Mouse (Mus musculus) CD4-positive, CD25-positive, alpha-beta regulatory T cell (primary cell): ENCODE measurements around the gene Ppp5c. TPM values are rescaled to one million over a fixed set of nuclear protein-coding genes. Genes with fewer than 3 reads are reported as not detected.

ENCODE experiments used
- polyA plus RNA-seq: library from polyadenylated mRNA; unstranded; fragments of 100-300 nt; shearing (Covaris generic); gene quantifications from one replicate; pipeline ENCODE4 v1.2.1, GENCODE M21; 2017

Ppp5c gene
- polyA plus RNA-seq, result 136 TPM

DNA sequence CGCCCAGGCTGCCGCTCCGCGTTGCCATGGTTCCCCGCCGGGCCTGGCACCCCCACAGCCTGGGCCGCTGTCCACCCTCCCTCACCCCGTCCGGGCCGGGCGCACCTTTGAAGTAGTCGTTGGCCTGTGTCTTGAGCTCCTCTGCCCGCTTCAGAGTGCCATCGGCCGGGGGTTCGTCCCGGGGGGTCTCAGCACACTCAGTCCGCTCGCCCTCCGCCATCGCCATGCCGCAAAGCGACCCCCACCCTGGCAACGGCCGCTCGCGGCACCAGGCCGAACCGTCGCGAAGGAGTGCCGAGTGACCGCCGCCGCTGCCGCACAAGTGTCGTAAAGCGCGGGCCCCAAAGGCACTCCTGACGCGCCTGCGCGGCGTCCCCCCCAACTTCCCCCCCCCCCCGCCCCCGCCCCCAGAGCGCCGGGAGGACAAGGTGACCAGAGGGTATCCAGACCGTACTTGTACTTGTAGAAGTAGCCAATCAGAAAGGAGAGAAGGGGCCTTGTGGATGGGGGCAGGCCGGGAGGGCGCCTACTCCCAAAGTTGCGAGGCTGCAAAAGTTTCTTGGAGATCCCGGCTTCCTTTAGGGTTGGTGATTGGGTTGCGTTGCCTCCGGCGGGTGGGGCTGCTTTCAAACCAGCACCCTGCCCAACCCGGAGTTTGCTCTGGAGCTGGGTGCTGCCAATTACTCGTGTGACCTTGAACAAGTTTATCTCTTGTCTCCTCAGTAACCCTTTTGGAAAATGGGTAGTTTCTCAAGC is at the start of gene Ppp5c:
Gene Ppp5c (minus strand): TSS at position 337 of the 756 bp plus-strand sequence.

DNA sequence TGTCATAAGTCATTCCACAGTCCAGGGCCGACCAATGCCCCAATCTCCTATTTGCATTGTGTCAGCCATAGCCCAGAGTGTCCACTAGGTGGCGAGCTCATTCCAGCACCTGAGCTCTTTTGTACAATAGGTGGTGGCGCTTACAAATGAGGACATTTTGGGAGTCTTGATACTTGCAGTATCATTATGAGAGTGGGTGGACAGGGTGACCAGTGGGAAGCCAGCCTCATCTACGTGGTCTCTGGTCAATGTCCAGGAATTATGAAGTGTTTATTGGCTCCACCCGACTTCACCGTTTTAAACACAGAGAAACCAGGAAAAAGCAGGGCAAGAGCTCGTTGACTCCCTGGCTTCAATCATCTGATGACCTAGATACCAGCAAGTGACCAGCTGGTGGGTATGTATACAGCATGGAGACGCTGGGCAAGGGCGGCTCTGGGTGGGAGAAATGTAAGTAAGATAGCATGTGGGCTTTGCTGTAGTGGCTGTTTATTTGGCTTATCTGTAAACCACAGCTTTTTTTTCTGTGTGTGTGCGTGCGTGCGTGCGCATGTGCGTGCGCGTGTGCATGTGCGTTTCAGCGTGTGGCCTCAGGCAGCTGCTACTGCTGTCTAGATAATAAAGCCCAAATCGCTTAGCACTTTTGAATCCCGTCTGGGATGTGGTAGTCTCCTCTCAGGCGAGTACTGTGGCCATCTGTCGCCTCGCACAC is 46.3 kb upstream of the Ppp5c start, which contains the start of gene Psg16:
Gene Psg16 (plus strand): TSS at position 137 of the 712 bp plus-strand sequence.

DNA sequence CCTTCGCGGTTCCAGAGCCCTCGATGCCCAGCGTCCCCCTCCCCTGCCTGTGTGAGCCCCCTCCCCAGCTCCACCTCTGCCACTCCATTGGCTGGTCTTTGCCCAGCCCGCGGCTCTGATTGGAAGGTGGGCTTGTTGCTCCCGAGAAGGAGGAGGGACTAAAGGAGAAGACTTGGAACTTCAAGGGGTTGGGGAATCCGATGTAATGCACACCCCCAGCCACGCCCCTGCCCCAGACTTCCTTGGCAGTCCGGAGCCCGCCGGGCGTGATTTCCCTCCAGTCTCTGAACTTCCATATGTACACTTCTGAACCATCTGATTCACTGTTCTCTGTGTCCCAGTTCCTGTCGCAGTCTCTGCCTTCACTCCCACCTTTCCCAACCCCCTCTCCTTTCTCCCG is 34.7 kb upstream of the Ppp5c start, which contains the start of gene Hif3a:
Gene Hif3a (minus strand): TSS at position 39 of the 400 bp plus-strand sequence.

DNA sequence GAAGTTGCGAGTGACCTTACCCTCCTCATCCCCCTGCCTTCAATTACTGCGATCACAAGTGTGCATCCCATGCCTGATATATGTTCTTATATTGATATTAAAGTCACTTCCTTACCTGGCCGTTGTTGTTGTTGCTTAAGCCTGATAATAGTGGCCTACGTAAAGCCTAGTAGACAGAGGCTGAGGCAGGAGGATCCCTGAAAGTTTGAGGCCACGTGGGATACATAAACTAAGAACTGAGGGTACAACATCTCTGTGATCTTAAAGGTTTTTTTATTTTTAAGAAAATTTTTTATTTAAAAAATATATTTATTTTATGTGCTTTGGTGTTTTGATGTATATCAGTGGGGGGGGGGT is 35.3 kb downstream of the Ppp5c start, which contains the start of gene Ccdc8:
Gene Ccdc8 (plus strand): TSS at position 258 of the 357 bp plus-strand sequence.

DNA sequence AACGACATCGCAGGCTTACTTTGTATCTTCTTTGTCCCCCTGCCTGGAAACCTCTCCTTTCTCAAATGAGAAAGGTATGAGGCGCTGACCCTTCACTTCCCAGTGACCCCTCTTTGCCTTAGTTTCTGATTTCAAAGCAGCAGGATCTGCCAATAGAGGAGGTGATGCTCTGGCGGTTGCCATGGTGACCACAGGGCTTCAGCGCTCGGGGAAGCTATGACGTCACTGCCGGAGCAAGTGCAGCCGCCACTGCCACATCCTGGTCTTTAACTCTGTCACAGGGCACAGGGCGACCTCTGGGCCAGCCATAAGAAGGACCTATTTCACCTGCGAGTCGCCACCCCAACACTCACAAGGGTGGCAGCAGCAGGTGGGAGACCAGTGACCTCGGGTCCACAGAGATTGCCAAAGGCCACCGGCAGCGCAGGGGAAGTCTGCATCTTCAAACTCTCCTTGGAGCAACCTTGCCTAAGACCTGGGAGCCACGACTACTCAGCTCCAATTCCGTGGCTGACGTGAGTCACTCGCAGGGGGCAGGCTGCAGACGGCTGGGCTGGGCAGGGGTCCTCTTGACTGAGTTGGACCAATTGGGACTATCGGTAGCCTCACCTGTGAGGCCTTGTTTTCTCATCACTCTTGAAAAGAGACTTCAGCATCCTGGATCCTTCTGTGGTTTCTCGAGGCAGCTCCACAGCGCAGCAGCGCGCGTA is 44.7 kb downstream of the Ppp5c start, which contains the start of gene Gm42372:
Gene Gm42372 (plus strand): TSS at position 228 of the 710 bp plus-strand sequence.

DNA sequence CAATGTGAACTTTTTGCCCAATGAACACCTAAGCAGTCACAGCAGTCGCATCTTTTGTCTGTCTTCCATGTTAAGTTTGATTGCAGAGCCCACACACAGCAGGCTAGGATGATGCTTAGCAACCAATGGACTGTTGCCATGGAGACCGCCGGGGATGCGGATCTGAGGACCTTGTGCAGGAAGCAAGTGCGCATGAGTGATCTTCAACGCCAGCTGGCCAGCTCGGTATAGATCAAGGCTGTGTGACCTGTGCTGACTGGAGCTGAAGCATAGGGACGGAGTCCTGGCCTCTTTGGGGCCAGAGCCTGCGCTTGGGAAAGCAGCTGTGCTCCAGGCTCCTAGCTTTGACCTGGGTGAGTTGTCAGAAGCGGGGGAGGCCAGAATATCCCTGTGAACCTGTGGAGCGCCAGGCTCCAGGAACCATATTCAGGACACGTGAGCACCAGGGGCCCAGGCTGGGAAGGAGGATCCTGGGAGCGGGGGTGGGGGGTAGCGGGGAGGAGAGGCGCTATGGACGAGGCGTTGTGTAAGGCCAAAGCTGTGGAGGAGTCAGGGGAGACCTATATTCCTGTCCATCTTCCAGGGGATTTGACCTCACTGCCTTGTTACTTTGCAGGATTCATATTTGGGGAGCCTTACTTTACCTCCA is 68.1 kb downstream of the Ppp5c start, which contains the start of gene Pnmal1:
Gene Pnmal1 (plus strand): TSS at position 141 of the 649 bp plus-strand sequence.

Other genes starting within 250 kb of the Ppp5c start
- gene Slc1a5, start 246.6 kb downstream of the Ppp5c start, polyA plus RNA-seq, result 349 TPM
- 84.7 TPM for gene Strn4, start 212.0 kb downstream of the Ppp5c start, polyA plus RNA-seq
- gene Fkrp, start 211.2 kb downstream of the Ppp5c start, polyA plus RNA-seq, result 25.6 TPM
- gene Prkd2, start 185.0 kb downstream of the Ppp5c start, polyA plus RNA-seq, result 220 TPM
- 0.12 TPM for gene Dact3, start 152.6 kb downstream of the Ppp5c start, polyA plus RNA-seq
- gene Gng8, start 136.1 kb downstream of the Ppp5c start, polyA plus RNA-seq, result not detected
- 10.5 TPM for gene Ptgir, start 121.4 kb downstream of the Ppp5c start, polyA plus RNA-seq
- 135 TPM for gene Calm3, start 103.8 kb downstream of the Ppp5c start, polyA plus RNA-seq
- not detected for gene Pnmal2, start 83.2 kb downstream of the Ppp5c start, polyA plus RNA-seq
- not detected for gene Pnmal1, start 68.2 kb downstream of the Ppp5c start, polyA plus RNA-seq
- gene Gm42372, start 44.8 kb downstream of the Ppp5c start, polyA plus RNA-seq, result 3.3 TPM
- gene Ccdc8, start 35.2 kb downstream of the Ppp5c start, polyA plus RNA-seq, result 0.13 TPM
- gene Hif3a, start 34.5 kb upstream of the Ppp5c start, polyA plus RNA-seq, result 0.71 TPM
- gene Psg16, start 46.1 kb upstream of the Ppp5c start, polyA plus RNA-seq, result 0.68 TPM
- gene Ceacam3, start 122.4 kb upstream of the Ppp5c start, polyA plus RNA-seq, result not detected
- gene Psg29, start 175.6 kb upstream of the Ppp5c start, polyA plus RNA-seq, result not detected